Mouse (Mus musculus) mammary gland, adult 2 months (tissue): ENCODE results near the gene Pramef12. TPM values are rescaled to one million over a fixed set of nuclear protein-coding genes. Genes with fewer than 3 reads are reported as not detected.

ENCODE experiments used
- polyA plus RNA-seq: library from polyadenylated mRNA; depleted of rRNA; stranded (reverse); fragments of >200 nt; gene quantifications from 2 replicates; pipeline ENCODE4 v1.2.3, GENCODE M21; 2012; ENCODE audit warnings: low replicate concordance; rRNA removed

The Pramef12 gene
- polyA plus RNA-seq = 0.26 TPM in 1 of 2 replicates, not detected in the other

GRCm38 (mm10) chr4:144408290-144408689, at the start of gene Pramef12:
Gene Pramef12, minus strand, starts transcription at chr4:144408464.

GRCm38 (mm10) chr4:144453217-144453616, 45.0 kb upstream of the Pramef12 start, which contains the start of gene Gm9944:
Gene Gm9944, minus strand, starts transcription at chr4:144453317.

GRCm38 (mm10) chr4:144438672-144439071, 30.4 kb upstream of the Pramef12 start, which contains the start of gene 1700012P22Rik:
Gene 1700012P22Rik, minus strand, starts transcription at chr4:144438772.

GRCm38 (mm10) chr4:144377911-144378310, 30.4 kb downstream of the Pramef12 start, which contains the start of gene Pramef20:
Gene Pramef20, minus strand, starts transcription at chr4:144377933.

DNA sequence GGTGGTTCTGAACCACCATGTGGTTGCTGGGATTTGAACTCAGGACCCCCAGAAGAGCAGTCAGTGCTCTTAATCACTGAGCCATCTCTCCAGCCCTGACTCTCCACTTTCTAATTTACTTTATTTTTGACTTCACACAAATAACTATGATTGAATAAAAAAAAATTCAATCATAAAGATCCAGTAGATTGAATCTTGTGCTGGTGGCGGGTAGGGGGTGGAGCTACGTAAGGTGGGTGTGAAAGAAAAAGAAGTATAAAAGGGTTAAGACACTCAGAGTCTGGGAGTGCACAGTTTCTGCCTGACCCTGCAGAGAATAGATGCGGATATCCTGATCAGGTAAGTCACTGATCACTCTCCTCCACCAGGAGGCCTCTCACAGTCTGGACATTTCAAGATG, 50.6 kb downstream of the Pramef12 start, which contains the start of gene Gm13119:
Gm13119 (plus strand) TSS at position 301 of the 400 bp plus-strand sequence.

Other genes with a start within 250 kb of the Pramef12 start
- not detected in 2 replicates for gene Oog3, start 245.8 kb downstream of the Pramef12 start, polyA plus RNA-seq
- not detected in 2 replicates for gene Oog2, start 217.7 kb downstream of the Pramef12 start, polyA plus RNA-seq
- gene C87977, start 195.1 kb downstream of the Pramef12 start, polyA plus RNA-seq = not detected in 2 replicates
- gene Pramel5, start 128.0 kb downstream of the Pramef12 start, polyA plus RNA-seq = not detected in 2 replicates
- gene Gm13128, start 78.2 kb downstream of the Pramef12 start, polyA plus RNA-seq = not detected in 2 replicates
- gene Gm13119, start 50.5 kb downstream of the Pramef12 start, polyA plus RNA-seq = not detected in 2 replicates
- gene Pramef20, start 30.5 kb downstream of the Pramef12 start, polyA plus RNA-seq = not detected in 2 replicates
- not detected in 2 replicates for gene 1700012P22Rik, start 30.3 kb upstream of the Pramef12 start, polyA plus RNA-seq
- not detected in 2 replicates for gene Gm9944, start 44.9 kb upstream of the Pramef12 start, polyA plus RNA-seq
- 0.04 TPM in 1 of 2 replicates, not detected in the other for gene Aadacl3, start 55.3 kb upstream of the Pramef12 start, polyA plus RNA-seq
- not detected in 2 replicates for gene 9430007A20Rik, start 111.4 kb upstream of the Pramef12 start, polyA plus RNA-seq
- gene Gm13124, start 156.7 kb upstream of the Pramef12 start, polyA plus RNA-seq = not detected in 2 replicates
- 0.65 TPM in 1 of 2 replicates, not detected in the other for gene Aadacl4, start 205.2 kb upstream of the Pramef12 start, polyA plus RNA-seq